Mouse (Mus musculus) left cerebral cortex, adult 9 months (tissue): ENCODE data around the gene Ror1.

ENCODE experiments used
- DNase-seq, 2 experiments: peaks; one replicate each; pipeline ENCODE4 v3.0.0; 2022; ENCODE audit warnings: low spot score in 2 of 2

The Ror1 gene

DNA sequence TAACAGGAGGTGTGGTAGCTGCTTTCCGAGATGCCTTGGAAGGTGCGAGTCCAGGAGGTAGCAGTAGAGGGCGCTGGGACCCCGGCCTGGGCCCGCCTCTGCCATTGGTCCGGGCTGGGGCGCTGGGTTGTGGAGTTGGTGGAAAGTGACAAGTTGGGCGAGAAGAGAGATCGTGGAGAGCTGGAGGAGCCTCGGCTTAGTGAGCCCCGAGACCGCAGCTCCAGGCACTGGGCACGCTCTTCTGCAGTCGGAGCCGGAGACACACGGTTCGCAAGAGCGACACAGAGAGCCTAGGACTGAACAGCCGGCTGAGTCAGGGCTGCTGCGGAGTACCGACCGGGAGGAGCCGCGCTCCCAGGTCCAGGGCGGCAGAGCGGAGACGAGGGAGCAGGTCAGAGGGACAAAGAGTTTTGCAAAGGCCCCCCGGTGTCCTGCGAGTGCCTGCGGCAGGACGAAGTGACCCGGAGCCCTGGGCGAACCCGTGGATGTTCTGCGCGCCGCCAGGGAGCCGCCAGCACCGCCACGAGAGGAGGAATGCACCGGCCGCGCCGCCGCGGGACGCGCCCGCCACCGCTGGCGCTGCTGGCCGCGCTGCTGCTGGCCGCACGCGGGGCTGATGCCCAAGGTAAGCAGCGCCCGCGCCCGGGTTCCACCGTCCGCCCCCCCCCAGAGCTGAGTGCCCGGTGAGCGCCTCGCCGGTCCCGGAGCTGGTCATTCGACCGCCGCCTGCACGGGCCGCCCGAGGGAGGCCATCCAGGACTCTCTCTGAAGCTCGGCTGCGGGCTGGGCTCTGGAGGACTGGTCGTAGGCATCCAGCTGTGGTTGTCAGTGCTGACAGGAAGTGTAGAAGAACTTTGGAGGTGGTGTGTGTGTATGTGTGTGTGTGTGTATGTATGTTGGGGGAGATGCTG is at the start of gene Ror1:
Ror1 (plus strand) TSS at position 107 of the 911 bp plus-strand sequence.
- peak; percentile 43 to 79 for DNase-seq

DNA sequence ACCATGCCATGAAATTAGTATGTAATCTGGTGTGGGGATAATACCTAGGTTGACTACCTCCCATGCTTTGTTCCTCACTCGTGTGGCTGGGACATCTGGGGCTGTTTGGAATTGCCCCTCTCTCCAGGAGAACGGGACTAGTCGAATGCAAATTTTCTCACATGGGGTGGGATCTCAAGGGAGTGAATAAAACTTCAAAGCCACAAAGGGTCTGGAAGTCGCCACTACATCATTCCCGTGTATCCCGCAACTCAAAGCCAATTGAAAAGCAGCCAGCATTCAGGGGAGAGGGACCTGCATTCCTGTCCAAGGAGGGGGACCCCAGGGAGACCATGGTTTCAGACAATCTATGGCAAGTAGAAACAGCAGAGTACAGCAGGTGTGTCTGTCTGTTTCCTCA is 48.5 kb upstream of the Ror1 start:
- no peak for DNase-seq

DNA sequence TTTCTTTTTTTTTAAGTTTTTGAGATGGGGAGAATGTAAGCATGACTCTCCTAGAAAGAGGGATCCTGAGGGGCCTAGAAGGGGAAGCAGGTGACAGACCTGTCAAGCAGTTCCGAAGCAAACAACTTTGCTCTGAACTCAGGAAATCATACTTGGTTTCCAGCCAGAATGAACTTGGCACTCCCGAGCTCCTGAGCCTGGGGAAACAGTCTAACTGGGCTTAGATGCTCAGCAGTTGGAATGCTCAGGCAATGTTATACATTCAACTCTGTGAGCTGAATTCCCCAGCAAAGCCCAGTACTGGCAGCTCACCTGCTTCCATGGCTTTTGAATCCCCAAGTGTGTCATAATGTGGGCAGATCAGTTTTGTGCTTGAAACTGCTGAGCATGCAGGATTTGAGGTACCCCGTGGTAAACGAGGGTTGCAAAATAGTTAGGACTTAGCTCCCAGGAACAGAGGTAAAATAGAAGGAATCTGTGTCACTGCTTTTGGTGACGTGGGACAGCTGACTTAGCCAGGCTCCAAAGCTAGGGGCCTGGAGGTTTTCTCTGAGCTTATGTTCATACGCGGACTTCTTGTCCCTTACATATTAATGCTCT is 47.1 kb upstream of the Ror1 start:
- DNase-seq, result no peak

DNA sequence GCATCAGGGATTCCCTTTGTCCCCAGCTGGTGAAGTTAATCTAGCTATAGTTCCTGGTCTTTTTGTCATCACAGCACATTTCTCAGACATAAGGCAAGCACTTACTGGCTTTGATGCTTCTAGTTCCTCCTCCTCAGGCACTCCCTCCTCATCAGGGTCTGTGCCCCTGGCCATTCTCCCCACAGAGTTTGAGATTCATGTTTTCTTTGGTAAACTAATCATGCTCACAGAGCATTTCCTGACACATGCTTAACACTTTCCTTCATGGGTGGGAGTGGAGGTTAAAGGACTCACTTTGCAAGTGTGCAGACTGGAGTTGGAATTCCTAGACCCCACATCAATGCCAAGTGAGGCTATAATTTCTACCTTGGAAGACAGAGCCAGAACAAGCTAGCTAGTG is 43.8 kb upstream of the Ror1 start:
- no peak for DNase-seq

DNA sequence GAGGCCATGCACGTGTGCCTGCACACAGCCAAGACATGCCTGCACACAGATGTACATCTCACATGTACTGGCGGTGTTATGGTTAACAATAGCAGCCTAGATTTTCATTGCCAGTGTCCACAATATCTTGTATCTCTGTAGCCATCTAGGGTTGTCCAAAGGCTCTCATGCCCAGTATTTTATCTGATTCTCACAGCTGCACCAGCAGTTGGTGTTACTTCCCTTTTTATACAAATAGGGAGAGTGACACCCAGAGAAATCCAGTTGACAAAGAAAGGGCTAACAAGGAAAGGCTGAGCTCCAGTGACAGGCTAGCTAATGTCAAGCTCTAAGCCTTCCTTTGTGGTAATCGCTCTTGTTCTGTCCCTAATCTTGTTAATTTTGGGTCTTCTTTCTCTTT is 43.3 kb upstream of the Ror1 start:
- DNase-seq, result no peak

DNA sequence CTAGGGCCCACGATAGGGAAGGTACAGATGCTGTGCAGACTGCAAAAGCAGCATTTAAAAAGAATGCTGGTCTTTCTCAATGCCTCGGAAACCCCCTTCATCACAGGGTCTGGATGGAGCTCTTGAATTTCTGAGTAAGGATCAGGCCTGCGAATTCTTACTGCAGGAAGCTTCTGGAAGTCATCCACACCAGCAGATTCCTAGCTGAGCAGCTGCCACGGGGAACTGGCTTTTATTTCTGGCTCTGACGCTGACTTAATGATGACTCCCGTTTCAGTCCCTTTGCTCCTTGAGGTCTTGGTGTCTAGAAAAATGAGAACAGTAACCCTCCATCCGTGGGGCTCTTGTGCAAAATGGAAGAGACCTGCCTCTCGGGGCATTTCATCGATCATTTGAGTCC is 39.5 kb upstream of the Ror1 start:
- no peak for DNase-seq

DNA sequence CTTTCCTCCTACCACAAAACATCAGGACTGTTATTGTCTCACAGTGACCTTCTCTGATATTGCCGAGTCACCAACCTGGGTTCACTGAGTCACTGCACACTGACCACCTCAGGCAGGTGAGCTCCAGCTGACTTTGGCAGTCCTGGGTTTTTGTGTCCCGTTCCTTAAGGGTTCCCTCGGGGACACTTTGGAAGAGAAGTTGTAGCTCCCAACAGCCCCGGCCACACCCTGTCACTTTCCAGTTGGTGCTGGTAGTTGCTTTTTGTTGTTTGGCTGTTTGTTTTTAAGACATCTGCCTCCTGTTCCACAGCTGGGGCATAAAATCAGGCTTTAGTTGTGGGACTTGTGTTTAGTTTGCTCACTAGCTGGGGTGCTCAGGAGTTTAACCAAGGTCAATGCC is 39.1 kb upstream of the Ror1 start:
- DNase-seq, result no peak

DNA sequence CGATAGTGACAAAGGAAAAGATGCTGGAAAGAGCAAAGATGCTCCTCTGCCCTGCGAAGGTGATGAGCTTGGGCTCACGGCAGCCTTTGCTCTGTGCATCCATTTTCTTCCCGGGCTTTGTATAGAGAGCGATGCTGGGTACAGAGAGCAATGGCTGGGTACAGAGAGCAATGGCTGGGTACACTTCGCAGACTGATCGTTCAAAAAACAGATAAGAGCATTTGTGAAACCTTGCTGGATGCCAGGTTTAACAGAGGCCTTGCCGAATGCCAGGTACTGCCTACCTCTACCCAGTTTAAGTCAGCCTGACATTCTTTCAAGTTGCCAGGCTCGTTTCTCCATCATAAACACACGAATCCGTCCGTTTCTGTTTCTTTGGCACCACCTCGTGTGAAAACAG is 38.2 kb upstream of the Ror1 start:
- no peak for DNase-seq

DNA sequence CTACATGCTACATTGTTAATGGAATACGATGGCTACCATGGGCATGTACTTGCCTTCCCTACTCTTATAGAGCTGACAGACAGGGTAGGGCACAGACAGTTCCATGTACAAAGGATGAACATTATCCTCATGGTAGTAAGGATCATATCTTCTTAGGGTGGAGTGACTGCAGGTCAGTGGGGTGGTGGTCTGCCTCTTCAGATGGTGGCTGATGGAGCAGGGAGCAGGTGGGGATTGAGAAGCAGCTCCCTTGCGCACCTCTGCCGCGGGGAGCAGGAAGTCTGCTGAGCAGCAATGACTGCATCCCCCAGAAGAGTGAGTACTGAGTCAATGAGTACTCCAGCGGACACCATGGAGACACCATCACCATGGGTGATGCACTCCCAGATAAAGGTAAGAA is 37.0 kb upstream of the Ror1 start:
- DNase-seq, result no peak

DNA sequence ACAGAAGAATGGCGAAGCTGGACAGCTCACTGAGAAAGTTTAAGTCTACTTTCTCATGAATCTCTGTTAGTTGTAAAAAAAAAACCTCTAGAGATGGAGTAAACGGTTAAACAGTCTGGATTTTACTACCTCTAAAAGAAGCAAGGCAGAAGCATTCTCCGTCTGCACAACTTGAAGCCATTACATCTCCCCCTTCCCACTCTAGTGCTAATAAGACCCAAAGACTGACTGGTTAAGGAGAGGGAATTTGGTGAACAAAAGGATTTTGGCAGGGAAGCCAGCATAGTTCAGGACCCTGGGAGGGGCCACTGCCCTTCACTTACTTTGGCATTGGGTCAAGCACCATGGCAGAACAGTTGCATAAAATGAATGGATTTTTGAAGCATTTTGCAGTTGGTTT is 35.8 kb upstream of the Ror1 start:
- no peak for DNase-seq

DNA sequence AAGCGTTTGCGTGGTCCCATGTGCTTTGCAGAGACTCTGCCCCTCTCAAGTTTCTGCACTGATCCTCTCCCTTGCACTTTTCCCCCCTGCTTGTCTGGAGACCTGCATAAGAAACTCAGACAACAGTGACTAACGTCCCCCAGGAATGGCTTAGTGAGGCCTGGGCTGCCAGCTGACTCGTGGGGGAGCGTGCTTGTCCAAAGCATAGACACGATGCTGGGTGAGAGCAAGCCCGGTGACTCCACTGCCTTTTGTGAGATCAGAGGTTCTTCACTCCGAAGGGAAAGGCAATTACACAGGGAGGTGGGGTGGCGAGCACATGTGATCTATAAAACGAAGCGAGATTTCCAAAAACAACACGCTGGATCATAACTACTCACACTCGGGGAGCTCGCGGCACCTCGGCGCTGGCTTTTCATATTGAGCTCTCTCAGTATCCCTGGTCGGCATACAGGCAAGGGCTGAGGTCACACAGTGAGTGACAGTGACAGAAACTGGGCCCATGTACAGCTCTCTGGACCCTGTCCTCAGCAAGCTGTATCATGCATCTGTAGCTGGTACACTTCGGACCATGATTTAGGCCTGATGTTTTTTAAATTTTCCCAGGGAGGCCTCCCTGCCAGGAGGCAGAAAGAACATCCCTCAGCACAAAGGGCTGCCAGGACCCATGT is 34.1 kb upstream of the Ror1 start:
- DNase-seq, result no peak

DNA sequence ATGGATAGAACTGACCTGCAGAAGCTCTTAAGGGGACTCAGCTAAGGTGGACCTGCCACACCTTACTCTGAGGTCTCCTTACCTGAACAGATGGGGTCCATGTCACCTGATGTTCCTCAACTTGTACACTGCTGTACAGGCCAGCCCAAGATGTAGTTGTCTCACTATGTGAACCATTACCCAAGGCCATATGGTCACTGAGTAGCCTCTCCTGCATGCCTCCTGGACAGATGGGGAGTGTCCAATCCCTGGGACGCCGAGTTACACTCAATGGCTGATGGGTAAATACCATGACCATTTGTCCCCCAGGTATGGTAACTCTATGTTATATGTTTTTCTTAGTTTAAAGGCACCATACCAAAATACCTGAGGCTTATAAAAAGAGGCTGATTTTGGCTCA is 29.9 kb upstream of the Ror1 start:
- no peak for DNase-seq

DNA sequence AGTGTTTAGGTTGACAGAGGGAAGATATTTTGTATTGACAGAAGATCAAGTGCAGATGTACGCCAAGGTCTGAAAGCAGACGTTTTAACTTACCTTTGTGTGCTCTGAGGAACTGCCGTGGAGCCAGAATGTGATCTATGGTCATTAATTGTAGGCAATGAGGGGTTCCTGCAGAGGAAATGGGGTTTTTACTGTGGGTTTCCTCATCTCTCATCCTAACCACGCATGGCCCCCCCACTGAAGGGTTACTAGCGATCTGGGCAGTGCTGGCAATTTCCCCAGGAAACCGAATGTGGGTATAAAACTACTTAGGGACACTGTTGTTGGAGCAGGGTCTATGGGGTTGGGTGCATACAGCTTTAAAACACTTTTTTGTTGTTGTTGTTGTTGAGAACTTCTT is 25.5 kb upstream of the Ror1 start:
- no peak for DNase-seq

DNA sequence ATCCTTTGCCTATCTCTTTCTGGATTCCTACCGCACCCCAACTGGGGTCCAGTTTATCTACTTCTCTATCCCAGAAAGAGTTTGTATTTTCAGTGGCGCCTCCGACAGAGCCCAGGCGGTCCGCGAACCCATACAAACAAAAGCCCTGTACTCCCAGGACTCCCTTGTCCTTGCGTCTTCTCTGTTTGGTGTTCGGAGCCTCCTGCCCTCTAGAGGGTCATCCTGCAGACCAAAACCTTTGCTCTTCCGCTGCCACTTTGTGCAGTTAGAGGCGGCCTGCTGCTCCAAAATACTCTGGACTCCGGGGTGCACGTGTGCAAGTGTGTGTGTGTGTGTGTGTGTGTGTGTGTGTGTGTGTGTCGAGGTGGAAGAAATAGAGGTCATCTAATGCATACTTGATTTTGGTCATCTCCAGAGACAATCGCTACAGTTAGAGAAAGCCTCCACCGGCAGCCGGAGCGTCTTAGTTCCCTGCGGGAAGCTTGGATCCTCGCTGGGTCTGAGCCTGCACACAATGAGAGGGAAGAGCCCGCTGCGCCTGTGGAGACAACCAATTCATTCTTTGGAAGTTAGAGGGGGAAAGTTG is 1.1 kb downstream of the Ror1 start:
- no peak for DNase-seq

DNA sequence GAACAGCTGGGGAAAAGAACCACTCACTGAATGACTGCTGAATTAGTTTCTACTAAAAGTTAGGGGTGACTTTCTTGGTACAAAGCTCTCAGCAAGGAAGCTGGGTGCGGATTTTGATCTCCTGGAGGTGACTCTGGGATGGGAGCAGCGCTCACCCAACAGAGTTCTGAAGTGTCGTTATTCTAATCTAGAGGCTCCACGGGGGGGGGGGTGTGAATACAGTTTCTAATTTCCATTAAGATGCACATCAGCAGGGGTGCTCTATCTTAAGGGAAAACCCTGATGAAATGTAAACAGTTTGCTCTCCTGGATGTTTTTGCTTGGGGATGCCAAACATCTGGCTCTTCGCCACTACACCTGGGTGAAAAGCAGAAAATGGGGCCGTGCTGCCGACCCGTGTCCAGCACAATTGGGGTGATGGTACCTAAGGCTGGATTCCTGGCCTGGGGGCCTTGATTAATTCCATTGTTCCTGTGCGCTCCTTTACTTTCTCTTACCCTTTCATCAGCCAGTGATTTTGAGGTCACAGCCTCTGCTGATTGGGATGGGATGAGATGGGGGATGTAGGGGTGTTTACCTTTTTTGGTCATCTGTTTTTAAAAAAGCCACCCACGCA is 1.9 kb downstream of the Ror1 start:
- DNase-seq, result no peak

DNA sequence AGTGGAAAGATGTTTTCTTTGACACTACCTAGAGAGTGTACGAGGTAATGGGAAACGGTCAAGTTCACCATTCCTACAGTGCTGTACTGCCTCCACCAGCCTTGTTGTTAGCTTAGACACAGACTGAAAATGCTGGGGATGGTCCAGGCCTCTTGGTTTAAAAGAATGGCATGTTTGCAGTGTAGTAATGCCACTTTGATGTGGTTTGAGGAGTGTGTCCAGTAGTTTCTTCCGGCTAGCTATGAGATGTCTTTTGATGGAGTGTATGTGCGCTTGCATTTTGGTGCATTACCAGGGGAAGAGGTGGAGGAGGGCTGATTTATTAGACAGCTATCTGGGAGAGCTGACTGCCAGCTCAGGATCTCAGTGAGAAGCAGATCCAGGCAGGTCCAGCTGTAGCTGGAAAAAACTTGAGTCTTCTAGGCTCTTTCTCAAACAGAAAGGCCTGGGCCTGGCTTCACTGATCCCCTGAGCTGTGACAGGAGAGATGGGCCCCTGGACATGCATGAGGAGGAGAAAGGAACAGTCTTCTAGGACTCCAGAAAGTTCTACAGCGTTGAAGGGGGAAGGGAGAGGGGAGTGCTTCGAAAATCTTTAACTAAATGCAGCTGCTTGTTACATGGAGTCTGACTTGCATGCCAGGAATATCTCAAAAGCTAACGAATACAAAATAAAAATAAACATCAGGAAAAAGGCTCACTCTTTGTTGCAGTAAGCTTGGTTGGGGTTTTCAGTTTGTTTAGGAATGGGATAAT is 5.7 kb downstream of the Ror1 start:
- no peak for DNase-seq

DNA sequence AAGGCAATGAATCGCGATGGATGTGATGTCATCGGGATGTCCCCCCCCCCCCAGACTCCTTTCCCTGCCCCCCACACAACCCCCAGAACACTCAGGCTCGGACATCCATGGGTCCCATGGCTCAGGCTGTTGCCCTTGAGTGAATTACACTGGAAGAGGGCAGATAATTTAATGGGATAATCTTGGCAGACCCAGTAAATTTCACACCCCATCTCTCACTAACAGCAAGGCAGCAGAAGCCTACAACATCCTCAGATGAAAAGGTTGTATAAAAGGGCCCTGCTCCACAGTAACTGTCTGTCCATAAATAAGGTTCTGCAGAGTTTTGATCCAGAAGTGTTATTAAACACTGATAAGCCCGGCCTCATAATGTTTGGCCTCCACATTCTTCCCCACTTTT is 6.3 kb downstream of the Ror1 start:
- DNase-seq, result no peak

DNA sequence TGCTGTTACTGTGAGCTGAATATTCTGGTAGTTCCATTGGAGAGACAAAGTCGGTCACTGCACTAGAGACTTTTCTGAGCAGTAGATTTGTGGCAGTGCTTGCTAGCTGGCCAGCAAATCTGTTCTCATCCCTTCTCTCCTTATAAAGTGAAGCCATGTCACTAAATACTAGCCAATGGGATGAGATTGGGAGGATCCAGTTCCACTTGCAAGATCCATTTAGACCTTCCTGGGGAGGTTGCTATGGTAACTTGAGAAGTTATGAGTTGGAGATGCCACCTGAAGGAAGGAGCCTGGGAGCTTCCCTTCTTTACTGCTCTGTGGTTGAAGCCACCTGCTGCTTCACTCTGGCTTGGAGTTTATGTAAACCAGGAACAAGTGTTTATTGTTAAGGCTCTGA is 8.7 kb downstream of the Ror1 start:
- DNase-seq, result no peak

DNA sequence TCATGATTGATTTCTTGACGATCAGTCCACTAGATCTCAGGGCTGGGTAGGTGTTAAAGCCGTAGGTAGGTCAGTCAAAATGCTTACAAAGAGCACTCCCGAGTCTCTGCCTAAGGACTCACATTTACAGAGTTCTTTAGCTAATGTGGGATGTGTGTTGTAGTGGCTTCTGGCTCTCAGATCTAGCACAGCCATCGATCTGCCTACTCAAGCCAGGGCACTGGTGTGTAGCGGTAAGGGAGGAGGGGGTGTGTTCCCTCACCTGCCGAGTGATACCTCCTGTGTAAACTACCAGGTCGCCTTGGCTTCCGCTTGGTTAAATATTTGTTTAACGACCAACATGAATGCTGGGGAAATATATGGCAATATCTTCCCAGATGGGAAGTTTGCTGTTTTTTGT is 12.0 kb downstream of the Ror1 start:
- no peak for DNase-seq

DNA sequence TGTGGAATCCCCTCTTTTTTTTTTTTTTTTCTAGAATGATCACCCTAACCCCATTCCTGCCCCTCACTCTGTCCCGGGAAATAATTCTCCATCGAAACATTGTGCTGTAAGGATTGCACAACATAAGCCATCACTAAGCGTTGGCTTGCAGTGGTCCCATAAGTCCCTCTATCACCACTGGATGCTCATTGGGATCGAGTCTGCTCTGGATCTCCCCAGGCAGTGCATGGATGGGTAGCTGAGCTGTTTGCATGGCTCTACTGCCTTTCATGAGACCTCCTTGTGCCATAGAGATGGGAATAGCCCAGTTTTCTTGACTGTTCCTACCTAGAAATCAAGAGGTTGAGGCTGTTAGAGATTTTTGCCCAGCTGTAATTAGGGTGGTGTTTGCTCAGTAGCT is 13.0 kb downstream of the Ror1 start:
- DNase-seq, result no peak

DNA sequence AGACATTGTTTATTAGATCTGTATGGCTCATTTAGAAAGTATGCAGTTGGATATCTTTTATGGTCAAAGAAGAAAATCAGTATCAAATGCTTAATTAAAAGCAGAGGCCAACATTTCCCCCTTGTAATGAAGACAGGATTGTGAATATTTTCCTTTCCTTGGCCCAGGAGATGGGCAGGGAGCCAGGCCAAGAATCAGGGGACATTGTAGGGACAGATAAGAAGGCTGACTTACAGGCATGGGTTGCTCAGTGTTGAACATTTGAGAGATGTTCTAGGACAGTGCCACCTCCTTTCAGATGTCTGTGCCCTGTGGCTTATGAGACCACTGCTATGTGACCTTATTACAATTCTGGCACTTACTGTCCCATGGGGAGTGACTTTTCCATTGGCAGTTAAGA is 18.6 kb downstream of the Ror1 start:
- no peak for DNase-seq
